Mouse (Mus musculus): Measurements from ENCODE around the gene Fndc10.
"Not testable (repeated sequence)": the region's sequence is repeated elsewhere in the genome, so short reads cannot be mapped to it uniquely, and the experiment has no call there.

The Fndc10 gene

DNA sequence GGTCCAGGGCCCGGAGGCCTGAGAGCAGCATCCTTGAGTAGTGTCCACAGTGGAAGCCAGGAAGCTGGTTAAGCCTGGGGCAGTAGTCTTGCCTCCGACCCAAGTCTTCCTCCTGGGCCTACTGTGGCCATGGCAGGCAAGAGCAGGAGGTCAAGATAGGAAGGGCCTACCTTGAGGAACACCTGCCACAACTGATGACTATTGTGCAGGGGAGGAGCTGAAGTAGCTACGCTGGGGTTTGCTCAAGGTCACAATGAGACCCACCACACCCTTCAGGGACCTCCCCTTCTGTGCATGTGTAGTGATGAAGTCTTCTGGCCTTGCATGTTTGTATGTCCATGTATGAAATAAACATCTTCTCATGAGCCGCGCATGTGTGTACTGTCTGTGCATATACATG is 41.6 kb downstream of the Fndc10 start:
- DNase-seq (ENCODE audit: low read depth, low spot score) = no peak

DNA sequence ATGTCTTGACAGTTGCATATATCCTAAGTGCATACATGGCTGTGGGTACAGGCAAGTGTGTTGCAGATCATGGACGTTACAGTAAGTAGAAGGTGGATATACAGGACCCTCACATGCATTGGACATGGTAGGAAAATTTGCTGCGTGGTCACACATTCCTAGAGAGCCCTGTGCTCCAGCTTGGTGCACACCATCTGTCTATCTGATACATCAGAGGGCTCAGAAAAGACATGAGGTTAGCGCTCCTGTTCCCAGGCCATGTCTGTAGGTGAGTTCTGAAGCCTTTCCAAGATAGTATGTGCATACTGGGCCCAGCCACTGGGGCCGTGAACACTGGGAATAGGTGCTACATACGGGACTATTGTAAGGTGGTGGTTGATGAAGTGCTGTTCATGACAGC is 42.3 kb downstream of the Fndc10 start:
- no peak for DNase-seq (ENCODE audit: low read depth, low spot score)

DNA sequence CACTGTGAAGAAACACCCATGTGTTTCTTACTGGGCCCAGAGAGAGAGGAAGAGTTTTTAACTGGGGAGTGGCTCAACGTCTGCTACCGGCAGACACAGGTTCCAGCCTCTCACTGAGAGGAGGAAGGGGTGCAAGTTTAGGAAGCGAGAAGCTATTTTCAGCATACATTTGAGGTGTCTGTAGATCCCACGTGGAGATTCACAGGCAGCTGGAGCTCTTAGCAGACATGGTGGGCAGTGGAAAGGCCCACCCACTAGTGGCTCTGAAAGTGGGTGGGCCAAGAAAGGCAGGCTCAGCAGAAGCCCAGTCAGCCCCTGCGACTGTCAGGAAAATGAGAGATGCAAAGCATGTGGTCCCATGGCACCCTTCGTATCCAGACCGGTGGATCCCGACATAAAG is 44.1 kb downstream of the Fndc10 start:
- no peak for DNase-seq (ENCODE audit: low read depth, low spot score)

DNA sequence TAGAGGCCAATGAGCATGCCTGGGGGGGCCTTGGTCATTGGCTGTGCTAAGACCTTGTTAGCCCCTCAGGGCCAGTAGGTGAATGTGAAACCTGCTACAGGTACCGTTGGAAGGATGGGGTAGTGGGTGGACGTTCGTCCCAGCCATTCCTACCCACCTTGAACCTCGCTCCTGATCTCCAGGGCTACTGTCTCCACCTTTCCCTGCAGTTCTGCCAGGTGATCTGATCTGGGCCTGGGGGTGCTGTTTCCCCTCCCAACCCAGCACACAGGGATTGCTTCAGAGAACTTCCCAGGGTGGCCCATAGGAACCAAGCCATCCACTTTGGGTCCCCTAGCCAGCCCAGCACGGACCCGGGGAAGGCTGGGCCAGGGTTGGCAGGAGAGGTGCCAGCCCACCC is 45.0 kb downstream of the Fndc10 start:
- DNase-seq (ENCODE audit: low read depth, low spot score) = no peak

- DNase-seq (ENCODE audit: low read depth, low spot score) = no peak
These were observed 45.8 kb downstream of the Fndc10 start for GRCm38 (mm10) chr4:155739741-155740636.

DNA sequence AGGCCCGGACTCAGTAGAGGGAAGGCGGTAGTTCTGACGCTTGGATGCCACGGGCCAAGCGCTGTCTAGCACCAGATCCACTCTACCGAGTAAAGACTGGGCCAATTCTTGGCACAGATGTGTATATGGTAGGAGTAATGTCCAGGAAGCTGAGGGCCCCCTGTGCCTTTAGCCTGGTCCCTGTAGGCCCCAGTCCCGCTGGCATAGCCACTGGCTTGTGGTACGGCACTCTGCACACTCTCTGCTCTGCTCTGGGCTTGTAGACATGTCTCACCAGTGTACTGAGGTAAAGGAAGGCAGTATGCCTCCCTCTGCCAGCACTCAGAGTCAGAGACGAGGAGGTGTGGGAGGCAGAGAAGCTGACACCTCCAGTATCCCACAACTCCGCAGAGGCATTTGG is 46.5 kb downstream of the Fndc10 start:
- not testable (repeated sequence) for DNase-seq (ENCODE audit: low read depth, low spot score)

- DNase-seq (ENCODE audit: low read depth, low spot score) = no peak
These were observed 48.5 kb downstream of the Fndc10 start for GRCm38 (mm10) chr4:155742684-155743083.

- DNase-seq (ENCODE audit: low read depth, low spot score) = no peak
These were observed 50.3 kb downstream of the Fndc10 start for GRCm38 (mm10) chr4:155744474-155744873.

DNA sequence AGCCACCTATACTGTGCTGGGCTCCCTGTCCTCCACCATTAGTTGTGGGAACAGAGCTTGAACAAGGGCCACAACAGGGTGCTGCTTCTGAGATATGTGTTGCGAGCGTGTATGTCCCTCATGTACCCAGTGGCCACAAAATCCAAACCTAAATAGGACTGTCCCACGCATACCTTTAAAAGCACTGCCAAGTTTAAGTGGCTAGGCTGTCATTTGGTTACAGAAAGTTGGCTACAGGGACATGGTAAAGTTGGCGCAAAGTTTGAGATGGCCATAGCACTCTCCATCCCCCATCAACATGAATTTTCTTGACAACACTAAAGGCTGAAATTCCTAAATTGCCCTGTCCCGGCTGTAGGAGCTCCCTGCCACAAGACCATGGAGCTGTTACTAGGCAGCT is 51.0 kb downstream of the Fndc10 start:
- no peak for DNase-seq (ENCODE audit: low read depth, low spot score)

Measured in c-Kit-negative CD71-positive TER-119-positive erythroid progenitor cells, embryonic 14.5 days (primary cell).